Mouse (Mus musculus): ENCODE results near the gene Prkag2.
A peak's percentile ranks its signal among the peaks of the same experiment; 100 is the strongest.
"Not testable (repeated sequence)": the region's sequence is repeated elsewhere in the genome, so short reads cannot be mapped to it uniquely, and the experiment has no call there.

Gene Prkag2

GRCm38 (mm10) chr5:24822781-24823180 is 277.7 kb downstream of the Prkag2 start:
- DNase-seq (ENCODE audit: low spot score) = no peak

- not testable (repeated sequence) for DNase-seq (ENCODE audit: low spot score)
Measured at GRCm38 (mm10) chr5:24822231-24822630, 278.2 kb downstream of the Prkag2 start.

GRCm38 (mm10) chr5:24821403-24821841 is 279.0 kb downstream of the Prkag2 start:
- peak; percentile 39 for DNase-seq (ENCODE audit: low spot score)

GRCm38 (mm10) chr5:24820627-24821026 is 279.8 kb downstream of the Prkag2 start:
- no peak for DNase-seq (ENCODE audit: low spot score)

- no peak for DNase-seq (ENCODE audit: low spot score)
Measured at GRCm38 (mm10) chr5:24817191-24817590, 283.3 kb downstream of the Prkag2 start.

- no peak for DNase-seq (ENCODE audit: low spot score)
Measured at GRCm38 (mm10) chr5:24813946-24814345, 286.5 kb downstream of the Prkag2 start.

- DNase-seq (ENCODE audit: low spot score) = no peak
Measured at GRCm38 (mm10) chr5:24813005-24813404, 287.4 kb downstream of the Prkag2 start.

Measured in urinary bladder, postnatal 25 days (tissue).